Mouse (Mus musculus) kidney, embryonic 16.5 days (tissue): ENCODE measurements around the gene Gdpd3. TPM values are rescaled to one million over a fixed set of nuclear protein-coding genes. Genes with fewer than 3 reads are reported as not detected.

ENCODE experiments used
- ATAC-seq: fragments of 200-750 bp; cut with Nextera tagmentation; 2 replicates; pipeline ENCODE4 v1.8.0; 2017; ENCODE audit warnings: moderate TSS enrichment; ENCODE audit not compliant: low FRiP score, low TSS enrichment
- H3K27ac ChIP-seq: fragments of 300-500 bp; sonication (generic); 2 replicates; pipeline ENCODE4 v1.5.1; 2014; ENCODE audit warnings: low read length
- H3K27me3 ChIP-seq: fragments of 300-500 bp; sonication (generic); 2 replicates; pipeline ENCODE4 v1.6.1; 2014; ENCODE audit warnings: low read length, control low read depth, mixed read lengths; ENCODE audit not compliant: insufficient read depth
- H3K36me3 ChIP-seq: fragments of 300-500 bp; sonication (generic); 2 replicates; pipeline ENCODE4 v1.6.1; 2014; ENCODE audit warnings: low read length, control low read depth, mixed read lengths; ENCODE audit not compliant: insufficient read depth
- H3K4me1 ChIP-seq: fragments of 300-500 bp; sonication (generic); 2 replicates; pipeline ENCODE4 v1.6.1; 2014; ENCODE audit warnings: low read length, control low read depth, mixed read lengths; ENCODE audit not compliant: insufficient read depth
- H3K4me2 ChIP-seq: fragments of 300-500 bp; sonication (generic); replicated peaks from 2 replicates; pipeline ENCODE4 v1.6.1; 2014; ENCODE audit warnings: low read depth, low read length
- H3K4me3 ChIP-seq: fragments of 300-500 bp; sonication (generic); 2 replicates; pipeline ENCODE4 v1.5.1; 2014; ENCODE audit warnings: mild to moderate bottlenecking, low read length
- H3K9ac ChIP-seq: fragments of 300-500 bp; sonication (generic); replicated peaks from 2 replicates; pipeline ENCODE4 v1.6.1; 2014; ENCODE audit warnings: low read length
- H3K9me3 ChIP-seq: fragments of 300-500 bp; sonication (generic); 2 replicates; pipeline ENCODE4 v1.6.1; 2016; ENCODE audit warnings: low read length, control low read depth
- WGBS: fragments of 180-500 bp; shearing (Covaris S2); extraction: QIAGEN DNeasy Blood & Tissue Kit; methylation state at CpG from one replicate; pipeline ENCODE4 v1.1.7; 2014; 5-methylcytosine and 5-hydroxymethylcytosine counted together
- polyA plus RNA-seq: library from polyadenylated mRNA; unstranded; fragments of >200 nt; fragmentation: Nextera tagmentation; extraction: Ambion mirVana; gene quantifications from 2 replicates; pipeline ENCODE4 v1.2.1, GENCODE M21; 2015

Gene Gdpd3
- polyA plus RNA-seq, 1 experiment from 2014 or later: 2.0 TPM

DNA sequence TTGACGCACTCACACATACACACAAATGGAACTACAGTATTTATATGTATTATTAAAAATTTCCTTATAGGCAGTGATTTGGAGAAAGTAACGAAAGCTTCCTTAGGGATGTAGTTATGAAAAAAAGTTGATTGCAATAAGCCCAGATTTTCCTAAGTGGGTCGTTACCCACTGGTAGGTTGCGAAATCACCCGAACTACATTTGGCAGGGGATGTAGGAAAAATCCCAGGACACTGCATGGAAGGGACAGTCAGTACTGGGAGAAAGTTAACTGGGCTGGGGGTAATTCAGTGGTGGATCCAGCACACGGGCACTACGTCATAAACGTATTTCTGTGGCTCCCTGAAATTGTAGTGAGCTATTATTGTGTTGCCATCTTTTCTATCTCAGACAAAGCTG, 50.4 kb downstream of the Gdpd3 start:
- no peaks in the 10 kb centered on the region for H3K27me3 ChIP-seq
- no peak overlapping the region for H3K4me3 ChIP-seq
- no peak for ATAC-seq
- H3K27ac ChIP-seq: no peak overlapping the region
- no peaks in the 10 kb centered on the region for H3K36me3 ChIP-seq
- H3K9me3 ChIP-seq: peaks cover 5% of the 10 kb centered on the region; the same call in 1 of the 2 replicates
- H3K9ac ChIP-seq: no peak overlapping the region
- WGBS: 90% methylated on average over 8 of the region's 8 CpGs
- H3K4me1 ChIP-seq: no peaks in the 10 kb centered on the region
- no peak overlapping the region for H3K4me2 ChIP-seq

- Histone ChIP-seq H3K4me3 (no peak overlapping the region), H3K27ac (no peak overlapping the region), H3K9me3 (peaks cover 5% of the 10 kb centered on the region; the same call in 1 of the 2 replicates), H3K4me1 (no peaks in the 10 kb centered on the region), H3K4me2 (no peak overlapping the region), H3K9ac (no peak overlapping the region), H3K36me3 (no peaks in the 10 kb centered on the region), H3K27me3 (no peaks in the 10 kb centered on the region)
- ATAC-seq: no peak
- 82% methylated on average over 7 of the region's 7 CpGs for WGBS
Measured at GRCm38 (mm10) chr7:126817595-126817994, 51.5 kb downstream of the Gdpd3 start.

DNA sequence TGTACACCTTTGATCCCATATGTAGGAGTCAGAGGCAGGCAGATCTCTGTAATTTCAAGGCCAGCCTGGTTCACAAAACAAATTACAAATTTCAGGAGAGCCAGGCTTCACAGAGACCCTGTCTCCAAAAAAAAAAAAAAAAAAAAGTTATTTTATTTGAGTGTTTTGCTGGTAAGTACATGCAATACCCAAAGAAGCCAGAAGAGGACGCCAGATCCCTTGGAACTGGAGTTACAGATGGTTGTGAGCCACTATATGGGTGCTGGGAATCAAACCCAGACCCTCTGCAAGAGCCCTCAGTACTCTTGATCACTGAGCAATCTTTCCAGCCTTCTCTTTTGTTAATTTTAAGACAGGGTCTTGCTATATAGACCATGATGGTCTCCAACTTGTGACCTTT, 52.7 kb downstream of the Gdpd3 start:
- no peak overlapping the region for H3K4me3 ChIP-seq
- H3K9me3 ChIP-seq: peaks cover 5% of the 10 kb centered on the region; the same call in 1 of the 2 replicates
- H3K4me1 ChIP-seq: peaks cover 7% of the 10 kb centered on the region
- no peak for ATAC-seq
- WGBS: 29% methylated on average over 1 of the region's 1 CpGs
- no peak overlapping the region for H3K9ac ChIP-seq
- peaks cover 7% of the 10 kb centered on the region; the same call in 1 of the 2 replicates for H3K27me3 ChIP-seq
- H3K36me3 ChIP-seq: no peaks in the 10 kb centered on the region
- H3K27ac ChIP-seq: no peak overlapping the region
- no peak overlapping the region for H3K4me2 ChIP-seq

DNA sequence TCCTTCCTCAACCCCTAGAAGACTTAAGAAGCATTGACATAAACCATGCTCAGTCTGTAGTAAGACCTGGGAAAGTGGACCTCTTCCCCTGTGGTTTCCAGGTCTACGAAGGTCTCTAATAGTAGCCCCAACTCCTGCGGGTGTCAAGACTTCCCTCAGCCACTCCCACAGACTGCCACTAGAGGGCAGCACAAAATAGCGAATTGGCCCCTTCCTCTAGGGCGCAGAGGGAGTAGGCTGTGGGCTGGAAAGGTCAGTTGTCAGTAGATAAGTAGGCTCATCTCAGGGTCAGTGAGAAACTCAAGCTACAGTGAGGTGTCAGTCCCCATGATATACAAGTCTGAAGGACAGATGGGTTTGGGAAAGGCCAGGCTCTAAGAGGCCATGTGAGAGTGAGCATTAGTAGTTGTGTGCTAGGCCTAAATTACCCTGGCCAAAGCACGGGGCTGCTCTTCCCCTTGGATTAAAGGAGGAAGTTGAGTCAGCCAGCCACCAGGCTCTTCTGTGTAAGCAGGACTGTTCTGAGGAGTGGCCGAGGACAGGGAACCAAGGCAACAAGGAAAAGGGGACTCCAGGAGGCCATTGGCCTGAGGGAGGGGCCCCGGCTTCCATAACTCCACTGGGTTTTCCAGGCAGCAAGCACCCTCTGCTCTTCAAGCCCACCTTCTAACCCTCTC, 55.8 kb downstream of the Gdpd3 start:
- 24% methylated on average over 7 of the region's 7 CpGs for WGBS
- H3K27ac ChIP-seq: no peak overlapping the region
- H3K4me3 ChIP-seq: no peak overlapping the region
- H3K9me3 ChIP-seq: peaks cover 5% of the 10 kb centered on the region; the same call in 1 of the 2 replicates
- peaks cover 18% of the 10 kb centered on the region for H3K27me3 ChIP-seq
- H3K36me3 ChIP-seq: no peaks in the 10 kb centered on the region
- no peak overlapping the region for H3K9ac ChIP-seq
- ATAC-seq: peak; percentile 44; the same call in 1 of the 2 replicates
- H3K4me1 ChIP-seq: peaks cover 7% of the 10 kb centered on the region
- H3K4me2 ChIP-seq: no peak overlapping the region

- H3K4me1 ChIP-seq: peaks cover 7% of the 10 kb centered on the region
- H3K4me3 ChIP-seq: no peak overlapping the region
- no peak overlapping the region for H3K27ac ChIP-seq
- WGBS: 14% methylated on average over 9 of the region's 9 CpGs
- peak overlapping the region; percentile 59; the same call in 1 of the 2 replicates for H3K4me2 ChIP-seq
- peaks cover 5% of the 10 kb centered on the region; the same call in 1 of the 2 replicates for H3K9me3 ChIP-seq
- ATAC-seq: no peak
- H3K27me3 ChIP-seq: peaks cover 18% of the 10 kb centered on the region
- no peak overlapping the region for H3K9ac ChIP-seq
- no peaks in the 10 kb centered on the region for H3K36me3 ChIP-seq
Measured at GRCm38 (mm10) chr7:126822741-126823140, 56.6 kb downstream of the Gdpd3 start.

- H3K27me3 ChIP-seq: peaks cover 18% of the 10 kb centered on the region
- H3K4me3 ChIP-seq: peak overlapping the region; percentile 34
- peaks cover 5% of the 10 kb centered on the region; the same call in 1 of the 2 replicates for H3K9me3 ChIP-seq
- peak overlapping the region; percentile 59 for H3K4me2 ChIP-seq
- WGBS: 0% methylated on average over 9 of the region's 19 CpGs
- no peak for ATAC-seq
- H3K9ac ChIP-seq: peak overlapping the region; percentile 46; the same call in 1 of the 2 replicates
- no peak overlapping the region for H3K27ac ChIP-seq
- H3K4me1 ChIP-seq: peaks cover 7% of the 10 kb centered on the region
- no peaks in the 10 kb centered on the region for H3K36me3 ChIP-seq
Measured at GRCm38 (mm10) chr7:126823202-126823711, 57.1 kb downstream of the Gdpd3 start.

- no peak overlapping the region for H3K9ac ChIP-seq
- H3K4me1 ChIP-seq: peaks cover 7% of the 10 kb centered on the region
- H3K4me2 ChIP-seq: no peak overlapping the region
- no peaks in the 10 kb centered on the region for H3K36me3 ChIP-seq
- H3K9me3 ChIP-seq: peaks cover 3% of the 10 kb centered on the region; the same call in 1 of the 2 replicates
- WGBS: 16% methylated on average over 10 of the region's 10 CpGs
- peaks cover 18% of the 10 kb centered on the region for H3K27me3 ChIP-seq
- ATAC-seq: no peak
- no peak overlapping the region for H3K27ac ChIP-seq
- H3K4me3 ChIP-seq: no peak overlapping the region
Measured at GRCm38 (mm10) chr7:126823940-126824339, 57.8 kb downstream of the Gdpd3 start.

Other genes with a start within 250 kb of the Gdpd3 start
- gene Eif3c, start 199.9 kb upstream of the Gdpd3 start, polyA plus RNA-seq: 200 and 219 TPM in 2 replicates
- gene Apobr, start 181.4 kb upstream of the Gdpd3 start, polyA plus RNA-seq: 0.96 and 1.1 TPM in 2 replicates
- gene Cln3, start 180.5 kb upstream of the Gdpd3 start, polyA plus RNA-seq: 39.3 and 41.3 TPM in 2 replicates
- not detected in 2 replicates for gene Il27, start 171.4 kb upstream of the Gdpd3 start, polyA plus RNA-seq
- gene Nupr1, start 135.5 kb upstream of the Gdpd3 start, polyA plus RNA-seq: 6.8 and 9.5 TPM in 2 replicates
- gene Sgf29, start 117.0 kb upstream of the Gdpd3 start, polyA plus RNA-seq: 50.7 and 57.2 TPM in 2 replicates
- gene Sult1a1, start 89.9 kb upstream of the Gdpd3 start, polyA plus RNA-seq: 9.1 and 9.4 TPM in 2 replicates
- gene Bola2, start 70.9 kb upstream of the Gdpd3 start, polyA plus RNA-seq: 119 and 122 TPM in 2 replicates
- 9.5 and 12.3 TPM in 2 replicates for gene Slx1b, start 70.5 kb upstream of the Gdpd3 start, polyA plus RNA-seq
- 17.5 and 19.7 TPM in 2 replicates for gene Coro1a, start 58.5 kb upstream of the Gdpd3 start, polyA plus RNA-seq
- 77.9 and 79.5 TPM in 2 replicates for gene Mapk3, start 6.7 kb upstream of the Gdpd3 start, polyA plus RNA-seq
- gene Ypel3, start 10.6 kb downstream of the Gdpd3 start, polyA plus RNA-seq: 95.8 and 101 TPM in 2 replicates
- 0.29 and 0.78 TPM in 2 replicates for gene Tbx6, start 15.1 kb downstream of the Gdpd3 start, polyA plus RNA-seq
- 267 and 271 TPM in 2 replicates for gene Ppp4c, start 26.2 kb downstream of the Gdpd3 start, polyA plus RNA-seq
- gene Fam57b, start 31.3 kb downstream of the Gdpd3 start, polyA plus RNA-seq: 0.19 and 0.52 TPM in 2 replicates
- not detected in 2 replicates for gene 4930451I11Rik, start 65.3 kb downstream of the Gdpd3 start, polyA plus RNA-seq
- gene Doc2a, start 81.1 kb downstream of the Gdpd3 start, polyA plus RNA-seq: 7.8 and 8.7 TPM in 2 replicates
- 32.6 and 42.7 TPM in 2 replicates for gene Hirip3, start 95.6 kb downstream of the Gdpd3 start, polyA plus RNA-seq
- 75.3 and 88.0 TPM in 2 replicates for gene Ino80e, start 96.0 kb downstream of the Gdpd3 start, polyA plus RNA-seq
- 58.6 and 59.9 TPM in 2 replicates for gene Taok2, start 118.4 kb downstream of the Gdpd3 start, polyA plus RNA-seq
- gene Tmem219, start 156.6 kb downstream of the Gdpd3 start, polyA plus RNA-seq: 33.8 and 34.1 TPM in 2 replicates
- 16.5 and 17.7 TPM in 2 replicates for gene Kctd13, start 162.5 kb downstream of the Gdpd3 start, polyA plus RNA-seq
- 0.12 and 0.24 TPM in 2 replicates for gene Asphd1, start 183.2 kb downstream of the Gdpd3 start, polyA plus RNA-seq
- gene Sez6l2, start 184.2 kb downstream of the Gdpd3 start, polyA plus RNA-seq: 0.86 and 1.6 TPM in 2 replicates
- gene Cdipt, start 209.6 kb downstream of the Gdpd3 start, polyA plus RNA-seq: 135 and 137 TPM in 2 replicates
- 1.6 and 2.1 TPM in 2 replicates for gene Cdiptos, start 209.8 kb downstream of the Gdpd3 start, polyA plus RNA-seq
- gene Mvp, start 248.3 kb downstream of the Gdpd3 start, polyA plus RNA-seq: 19.7 and 21.4 TPM in 2 replicates